Mouse (Mus musculus): ENCODE data around the gene Slc43a1. TPM values are rescaled to one million over a fixed set of nuclear protein-coding genes. Genes with fewer than 3 reads are reported as not detected.

Slc43a1 gene
- polyA plus RNA-seq, 1 experiment from 2014 or later = 21.1 TPM

Other genes starting within 250 kb of the Slc43a1 start
- gene Ctnnd1, start 188.1 kb upstream of the Slc43a1 start, polyA plus RNA-seq (2016; fragmentation: Nextera tagmentation; extraction: Ambion mirVana) = 42.0 and 49.6 TPM in 2 replicates
- gene Btbd18, start 179.8 kb upstream of the Slc43a1 start, polyA plus RNA-seq (2016; fragmentation: Nextera tagmentation; extraction: Ambion mirVana) = 0.35 and 0.53 TPM in 2 replicates
- gene Selenoh, start 168.1 kb upstream of the Slc43a1 start, polyA plus RNA-seq (2016; fragmentation: Nextera tagmentation; extraction: Ambion mirVana) = 438 and 451 TPM in 2 replicates
- gene Gm28635, start 160.8 kb upstream of the Slc43a1 start, polyA plus RNA-seq (2016; fragmentation: Nextera tagmentation; extraction: Ambion mirVana) = not detected in 2 replicates
- gene Med19, start 160.4 kb upstream of the Slc43a1 start, polyA plus RNA-seq (2016; fragmentation: Nextera tagmentation; extraction: Ambion mirVana) = 37.4 TPM in 2 replicates
- gene Tmx2, start 159.7 kb upstream of the Slc43a1 start, polyA plus RNA-seq (2016; fragmentation: Nextera tagmentation; extraction: Ambion mirVana) = 115 and 118 TPM in 2 replicates
- gene Zdhhc5, start 123.7 kb upstream of the Slc43a1 start, polyA plus RNA-seq (2016; fragmentation: Nextera tagmentation; extraction: Ambion mirVana) = 32.0 and 38.3 TPM in 2 replicates
- gene Clp1, start 111.5 kb upstream of the Slc43a1 start, polyA plus RNA-seq (2016; fragmentation: Nextera tagmentation; extraction: Ambion mirVana) = 42.8 and 47.1 TPM in 2 replicates
- gene Ypel4, start 104.8 kb upstream of the Slc43a1 start, polyA plus RNA-seq (2016; fragmentation: Nextera tagmentation; extraction: Ambion mirVana) = 13.9 and 14.1 TPM in 2 replicates
- gene Gm19426, start 95.2 kb upstream of the Slc43a1 start, polyA plus RNA-seq (2016; fragmentation: Nextera tagmentation; extraction: Ambion mirVana) = 10.4 and 14.8 TPM in 2 replicates
- 11.5 and 14.3 TPM in 2 replicates for gene Serping1, start 63.4 kb upstream of the Slc43a1 start, polyA plus RNA-seq (2016; fragmentation: Nextera tagmentation; extraction: Ambion mirVana)
- 23.2 and 29.0 TPM in 2 replicates for gene Ube2l6, start 40.0 kb upstream of the Slc43a1 start, polyA plus RNA-seq (2016; fragmentation: Nextera tagmentation; extraction: Ambion mirVana)
- 0.19 and 0.49 TPM in 2 replicates for gene Smtnl1, start 16.2 kb upstream of the Slc43a1 start, polyA plus RNA-seq (2016; fragmentation: Nextera tagmentation; extraction: Ambion mirVana)
- gene Timm10, start 11.9 kb upstream of the Slc43a1 start, polyA plus RNA-seq (2016; fragmentation: Nextera tagmentation; extraction: Ambion mirVana) = 38.8 and 43.3 TPM in 2 replicates
- 0.84 and 0.95 TPM in 2 replicates for gene Rtn4rl2, start 47.9 kb downstream of the Slc43a1 start, polyA plus RNA-seq (2016; fragmentation: Nextera tagmentation; extraction: Ambion mirVana)
- 30.0 and 33.9 TPM in 2 replicates for gene Slc43a3, start 97.7 kb downstream of the Slc43a1 start, polyA plus RNA-seq (2016; fragmentation: Nextera tagmentation; extraction: Ambion mirVana)
- 0.51 TPM in 1 of 2 replicates, not detected in the other for gene Prg2, start 141.6 kb downstream of the Slc43a1 start, polyA plus RNA-seq (2016; fragmentation: Nextera tagmentation; extraction: Ambion mirVana)
- gene Prg3, start 149.4 kb downstream of the Slc43a1 start, polyA plus RNA-seq (2016; fragmentation: Nextera tagmentation; extraction: Ambion mirVana) = not detected in 2 replicates
- gene Ssrp1, start 198.4 kb downstream of the Slc43a1 start, polyA plus RNA-seq (2016; fragmentation: Nextera tagmentation; extraction: Ambion mirVana) = 330 and 336 TPM in 2 replicates
- gene P2rx3, start 198.6 kb downstream of the Slc43a1 start, polyA plus RNA-seq (2016; fragmentation: Nextera tagmentation; extraction: Ambion mirVana) = 1.4 and 2.2 TPM in 2 replicates
- gene Tnks1bp1, start 209.2 kb downstream of the Slc43a1 start, polyA plus RNA-seq (2016; fragmentation: Nextera tagmentation; extraction: Ambion mirVana) = 30.7 and 36.2 TPM in 2 replicates

All from limb, embryonic 12.5 days (tissue).